Mouse (Mus musculus): ENCODE data around the gene Gm1140.
"Not testable (repeated sequence)": the region's sequence is repeated elsewhere in the genome, so short reads cannot be mapped to it uniquely, and the experiment has no call there.

The Gm1140 gene

DNA sequence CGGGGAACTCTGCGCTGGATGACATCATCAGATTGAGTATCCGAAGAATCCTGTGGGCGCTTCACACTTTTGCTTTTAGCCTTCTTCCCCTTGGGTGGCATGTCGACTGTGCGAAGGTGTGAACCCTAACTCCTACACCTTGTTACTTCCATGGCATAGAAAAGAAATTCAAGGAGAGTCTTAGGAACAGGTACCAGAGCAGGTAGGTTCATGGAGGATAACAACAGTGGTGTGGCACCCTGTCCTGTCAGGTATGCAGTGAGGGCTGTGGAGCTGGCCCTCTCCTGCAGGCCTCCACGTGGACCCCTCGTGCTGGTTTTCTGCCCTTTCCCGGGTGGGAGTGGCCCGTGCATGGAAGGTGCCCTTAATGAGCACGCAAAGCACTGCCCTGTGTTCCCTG, at the start of gene Gm1140:
TSS of gene Gm1140 (minus strand) at position 101 of the 400 bp plus-strand sequence.
- DNase-seq (ENCODE audit: low spot score in 2 of 2): not testable (repeated sequence)

DNA sequence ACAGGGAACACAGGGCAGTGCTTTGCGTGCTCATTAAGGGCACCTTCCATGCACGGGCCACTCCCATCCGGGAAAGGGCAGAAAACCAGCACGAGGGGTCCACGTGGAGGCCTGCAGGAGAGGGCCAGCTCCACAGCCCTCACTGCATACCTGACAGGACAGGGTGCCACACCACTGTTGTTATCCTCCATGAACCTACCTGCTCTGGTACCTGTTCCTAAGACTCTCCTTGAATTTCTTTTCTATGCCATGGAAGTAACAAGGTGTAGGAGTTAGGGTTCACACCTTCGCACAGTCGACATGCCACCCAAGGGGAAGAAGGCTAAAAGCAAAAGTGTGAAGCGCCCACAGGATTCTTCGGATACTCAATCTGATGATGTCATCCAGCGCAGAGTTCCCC, 2.0 kb upstream of the Gm1140 start, which contains the start of gene Gm14692:
TSS of gene Gm14692 (plus strand) at position 301 of the 400 bp plus-strand sequence.
- DNase-seq (ENCODE audit: low spot score in 2 of 2): not testable (repeated sequence)
